Mouse (Mus musculus) lung, postnatal 10 days (tissue): ENCODE measurements around the gene Adamts4.
A peak's percentile ranks its signal among the peaks of the same experiment; 100 is the strongest.
"Not testable (repeated sequence)": the region's sequence is repeated elsewhere in the genome, so short reads cannot be mapped to it uniquely, and the experiment has no call there.

ENCODE experiments used
- DNase-seq: peaks from one replicate; pipeline ENCODE4 v3.0.0; 2021

Gene Adamts4

GRCm38 (mm10) chr1:171280250-171280915 lies 30.2 kb downstream of the Adamts4 start:
- no peak for DNase-seq

DNA sequence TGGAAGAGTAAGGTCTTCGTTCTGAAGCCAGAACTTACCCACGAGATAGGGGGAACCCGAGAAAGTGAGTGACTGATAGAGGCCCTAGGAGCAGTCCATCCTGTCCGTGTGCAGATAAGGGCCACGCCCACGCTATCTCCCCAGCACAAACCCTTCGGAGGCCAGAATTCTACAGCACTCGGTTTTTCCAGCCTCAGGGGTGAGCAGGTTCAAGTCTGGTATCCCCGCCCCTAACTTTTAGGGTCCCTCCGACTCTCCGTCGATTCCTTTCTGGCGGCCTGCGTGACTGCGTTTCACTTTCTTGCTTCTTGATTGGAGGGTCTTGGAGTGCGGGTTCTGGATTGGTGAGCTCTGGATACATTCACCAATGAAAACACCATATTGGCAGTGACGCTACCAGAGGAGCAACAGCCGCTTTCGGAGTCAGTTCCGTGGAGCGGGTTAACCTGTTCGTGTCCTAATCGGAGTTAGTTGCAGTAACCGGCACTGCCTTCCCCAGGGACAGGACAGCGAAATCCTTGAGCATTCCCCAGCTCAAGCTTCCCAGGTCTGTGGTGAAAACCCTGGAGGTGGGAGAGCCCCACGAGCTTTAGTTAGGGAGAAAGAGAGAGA lies 30.8 kb downstream of the Adamts4 start, which contains the start of gene Ppox:
TSS of gene Ppox (minus strand) at position 271 of the 612 bp plus-strand sequence.
- peak; percentile 96 for DNase-seq

GRCm38 (mm10) chr1:171281528-171281923 lies 31.3 kb downstream of the Adamts4 start:
- DNase-seq: peak; percentile 92

DNA sequence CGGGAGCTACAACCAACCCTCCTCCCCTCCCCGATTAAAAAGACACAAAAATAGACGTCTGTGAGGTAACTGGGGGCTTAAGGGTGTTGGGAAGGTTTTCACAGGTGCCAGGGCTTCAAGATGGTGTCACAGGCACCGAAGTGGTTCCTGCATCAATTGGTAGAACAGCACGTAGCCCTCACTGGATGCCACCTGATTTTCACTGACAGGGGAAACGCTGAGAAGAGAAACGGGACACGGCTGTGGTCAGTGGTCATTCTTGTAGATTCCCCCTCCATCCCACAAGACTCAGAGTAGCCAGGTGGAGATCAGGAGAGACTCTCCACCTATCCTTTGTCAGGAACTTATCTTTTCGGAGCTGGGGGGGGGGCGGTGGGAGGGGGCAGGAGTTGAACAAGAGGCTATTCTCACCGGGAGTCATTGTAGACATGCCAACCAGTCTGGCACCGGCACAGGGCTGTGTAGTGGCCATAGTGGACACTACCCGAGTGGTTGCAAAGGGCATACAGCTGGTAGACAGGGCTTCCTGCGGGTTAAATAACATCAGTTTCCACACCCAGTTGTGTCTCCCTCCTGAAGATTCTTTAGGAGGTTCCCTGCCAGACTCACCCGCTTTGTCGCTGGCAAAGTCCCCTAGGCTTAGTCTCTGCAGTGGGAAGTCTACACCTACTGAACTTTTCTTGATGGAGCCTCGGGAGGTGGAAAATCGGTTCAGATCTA lies 32.0 kb downstream of the Adamts4 start:
- DNase-seq: peak; percentile 2

DNA sequence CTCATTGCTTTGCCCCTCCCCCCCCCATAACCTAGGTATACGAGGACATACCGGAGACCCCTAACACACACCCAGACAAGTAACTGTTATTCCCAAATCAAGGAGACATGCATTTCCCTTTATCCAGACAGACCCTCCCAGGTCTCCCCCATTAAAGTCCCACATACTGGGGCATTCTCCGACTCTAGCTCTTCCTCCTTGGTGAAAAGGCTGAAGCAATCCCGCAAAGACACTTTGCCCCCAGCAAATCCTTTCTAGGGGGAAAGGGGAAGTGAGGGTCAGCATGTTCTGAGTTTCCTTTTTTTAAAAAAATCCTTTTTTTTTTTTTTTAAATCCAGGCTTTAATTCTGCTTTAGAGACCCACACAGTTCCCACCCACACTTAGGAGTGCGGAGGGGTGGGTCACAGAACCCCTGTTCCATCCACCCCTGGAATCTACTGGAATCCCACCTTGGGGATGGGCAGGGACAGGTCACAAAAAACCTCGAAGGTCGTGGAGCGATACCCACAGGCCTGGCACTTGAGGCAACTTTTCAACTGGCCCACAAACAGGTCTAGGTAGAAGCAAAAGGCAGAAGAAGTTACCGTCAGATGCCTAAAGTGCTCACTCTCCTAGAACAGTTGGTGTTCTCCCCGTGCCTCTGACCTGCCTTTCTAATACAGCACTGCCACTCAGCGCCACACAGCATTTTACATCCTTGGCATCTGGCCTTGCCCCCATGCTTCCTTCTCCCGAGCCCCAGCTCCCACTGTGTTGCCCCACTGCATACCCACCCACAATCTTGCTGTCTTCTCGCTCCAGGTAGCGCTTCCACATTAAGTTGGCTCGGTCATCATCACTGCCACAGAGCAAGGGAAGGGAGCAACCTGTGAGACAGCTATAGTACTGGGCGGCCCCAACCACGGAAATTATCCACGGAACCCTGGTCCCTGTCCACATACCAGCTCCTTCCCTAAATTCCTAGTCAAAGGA lies 33.3 kb downstream of the Adamts4 start:
- no peak for DNase-seq

GRCm38 (mm10) chr1:171284491-171284890 lies 34.3 kb downstream of the Adamts4 start:
- DNase-seq: no peak

GRCm38 (mm10) chr1:171285096-171285892 lies 35.1 kb downstream of the Adamts4 start:
- no peak for DNase-seq

DNA sequence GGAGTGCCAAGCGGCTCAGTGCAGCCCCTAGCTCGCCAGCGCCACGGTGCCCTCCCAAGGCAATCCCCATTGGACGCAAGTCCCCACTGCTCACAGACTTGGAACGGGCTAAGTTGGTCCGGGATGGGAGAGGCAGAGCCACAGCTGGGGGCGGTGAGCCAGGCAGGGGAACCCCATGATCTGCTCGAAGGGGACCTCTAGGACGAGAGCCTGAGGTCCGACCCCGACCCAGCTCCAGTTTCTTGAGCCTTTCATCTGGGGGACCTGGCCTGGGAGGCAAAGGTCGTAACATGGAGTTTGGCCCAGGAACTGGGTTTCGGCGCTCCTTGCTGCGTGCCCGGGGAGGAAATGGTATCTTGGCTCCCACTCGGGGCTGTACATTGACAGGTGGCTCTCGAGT lies 36.3 kb downstream of the Adamts4 start:
- no peak for DNase-seq

DNA sequence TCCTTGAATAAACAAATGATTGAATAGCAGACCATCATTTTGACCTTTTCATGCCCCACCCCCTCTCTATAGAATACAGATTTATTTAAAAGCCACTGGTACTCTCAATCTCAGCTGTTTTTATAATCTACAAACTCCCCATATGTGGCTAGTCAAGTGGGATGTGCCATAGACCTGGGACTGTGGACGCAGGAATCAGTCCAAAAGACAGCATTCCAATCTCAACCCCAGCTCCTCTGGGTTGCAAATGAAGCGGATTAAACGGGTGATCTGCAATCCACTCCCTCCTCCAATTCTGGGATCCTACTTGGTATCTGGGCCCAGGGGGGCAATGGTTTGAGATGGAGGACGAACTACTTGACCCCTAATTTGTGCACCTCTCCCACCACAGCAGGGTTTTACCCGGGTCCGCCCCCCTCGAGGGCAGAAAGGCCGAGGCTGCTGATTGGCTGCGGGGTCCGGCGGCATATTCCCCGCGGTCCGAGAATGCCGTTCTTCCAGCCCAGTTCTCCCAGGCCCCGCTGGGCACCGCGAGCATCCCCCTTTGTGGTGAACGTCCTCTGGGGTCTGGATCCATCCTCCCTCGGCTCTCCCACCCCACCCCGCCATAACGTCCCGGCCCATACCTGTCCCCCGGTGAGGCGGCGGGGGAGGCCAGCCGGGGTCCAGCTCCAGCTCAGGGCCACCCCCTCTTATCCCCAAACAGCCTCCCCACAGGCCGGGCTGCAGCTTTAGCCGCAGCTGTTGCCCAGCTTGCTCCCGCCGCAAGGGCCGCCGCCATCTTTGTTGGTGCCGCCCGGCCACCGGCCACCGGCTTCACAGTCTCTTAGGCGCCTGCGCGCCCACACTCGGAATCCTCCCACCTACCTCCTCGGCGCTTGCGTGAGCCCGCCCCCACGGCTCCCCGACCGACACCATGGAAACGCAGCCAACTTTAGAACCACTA lies 37.2 kb downstream of the Adamts4 start, which contains the start of gene Usp21:
TSS of gene Usp21 (minus strand) at position 856 of the 946 bp plus-strand sequence.
- peak; percentile 96 for DNase-seq

- no peak for DNase-seq
These were observed 38.1 kb downstream of the Adamts4 start for GRCm38 (mm10) chr1:171288328-171288727.

DNA sequence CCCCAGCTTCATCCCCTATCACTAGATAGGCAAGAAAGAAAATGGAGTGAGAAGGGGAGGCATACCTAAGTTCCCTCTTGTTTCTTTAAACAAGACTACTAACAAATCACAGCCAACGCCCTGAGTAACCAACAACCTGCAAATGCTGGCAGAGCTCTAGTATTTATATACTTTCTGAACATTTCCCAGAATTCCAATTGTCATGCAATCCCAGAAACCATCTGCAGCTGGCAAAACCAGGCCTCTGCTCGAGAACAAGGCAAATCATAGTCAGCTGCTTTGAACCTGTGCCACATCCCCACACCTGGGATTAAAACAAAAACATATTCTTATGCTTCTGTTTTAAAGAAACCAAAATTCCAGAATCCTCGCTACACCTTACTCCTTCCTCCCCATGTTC lies 43.1 kb downstream of the Adamts4 start:
- no peak for DNase-seq

- DNase-seq: no peak
These were observed 43.7 kb downstream of the Adamts4 start for GRCm38 (mm10) chr1:171293906-171294297.

GRCm38 (mm10) chr1:171294298-171295062 lies 44.3 kb downstream of the Adamts4 start, which contains the start of gene Ufc1:
Gene Ufc1, minus strand, starts transcription at chr1:171295024.
- peak; percentile 90 for DNase-seq

DNA sequence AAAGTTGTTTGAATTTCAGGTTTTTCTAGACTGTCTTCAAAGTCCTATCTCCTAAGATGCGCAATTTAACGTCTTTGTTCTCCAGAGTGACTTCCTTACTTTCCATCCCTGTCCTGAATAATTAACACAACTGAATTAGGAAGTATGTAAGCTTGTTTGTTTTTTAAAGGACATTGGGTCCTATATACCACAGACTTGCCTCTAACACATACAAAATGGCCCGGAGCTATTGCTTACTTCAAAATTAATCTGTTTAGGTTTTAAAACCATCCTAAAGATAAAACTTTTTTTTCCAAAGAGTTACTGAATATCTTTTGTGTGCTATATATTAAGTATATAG lies 44.8 kb downstream of the Adamts4 start:
- DNase-seq: no peak

GRCm38 (mm10) chr1:171298226-171298625 lies 48.0 kb downstream of the Adamts4 start:
- no peak for DNase-seq

GRCm38 (mm10) chr1:171306157-171306556 lies 55.9 kb downstream of the Adamts4 start:
- DNase-seq: not testable (repeated sequence)

GRCm38 (mm10) chr1:171309321-171309720 lies 59.1 kb downstream of the Adamts4 start:
- no peak for DNase-seq
